Mouse (Mus musculus): ENCODE data around the gene Abraxas2. TPM values are rescaled to one million over a fixed set of nuclear protein-coding genes. Genes with fewer than 3 reads are reported as not detected.

The Abraxas2 gene
- polyA plus RNA-seq, 1 experiment from 2014 or later = 35.2 TPM

GRCm38 (mm10) chr7:132814089-132814450 is 45.0 kb upstream of the Abraxas2 start:
- 2% methylated on average over 7 of the region's 7 CpGs for WGBS (ENCODE audit: insufficient replicate concordance)
- H3K4me3 ChIP-seq (ENCODE audit: low read depth, low read length) = peak overlapping the region; percentile 68
- no peaks in the 10 kb centered on the region for H3K27me3 ChIP-seq (ENCODE audit: control insufficient read depth, insufficient read depth, low read length)
- H3K4me1 ChIP-seq (ENCODE audit: control insufficient read depth, insufficient read depth, low read length) = peaks cover 19% of the 10 kb centered on the region
- no peak for ATAC-seq (replicated peaks; ENCODE audit: insufficient number of reproducible peaks, low FRiP score, low TSS enrichment)
- peak overlapping the region; percentile 88 for H3K4me2 ChIP-seq
- no peaks in the 10 kb centered on the region for H3K36me3 ChIP-seq (ENCODE audit: control insufficient read depth, insufficient read depth, low read length)
- peak overlapping the region; percentile 91 for H3K27ac ChIP-seq (ENCODE audit: low read depth, low read length)
- no peaks in the 10 kb centered on the region for H3K9me3 ChIP-seq (replicated peaks; ENCODE audit: control insufficient read depth, low read length)
- peak overlapping the region; percentile 90 for H3K9ac ChIP-seq (ENCODE audit: low read depth, low read length)

- H3K36me3 ChIP-seq (ENCODE audit: control insufficient read depth, insufficient read depth, low read length) = no peaks in the 10 kb centered on the region
- WGBS (ENCODE audit: insufficient replicate concordance) = 80% methylated on average over 5 of the region's 5 CpGs
- H3K9me3 ChIP-seq (replicated peaks; ENCODE audit: control insufficient read depth, low read length) = no peaks in the 10 kb centered on the region
- no peak overlapping the region for H3K27ac ChIP-seq (ENCODE audit: low read depth, low read length)
- ATAC-seq (replicated peaks; ENCODE audit: insufficient number of reproducible peaks, low FRiP score, low TSS enrichment) = no peak
- H3K27me3 ChIP-seq (ENCODE audit: control insufficient read depth, insufficient read depth, low read length) = no peaks in the 10 kb centered on the region
- H3K4me3 ChIP-seq (ENCODE audit: low read depth, low read length) = no peak overlapping the region
- no peak overlapping the region for H3K4me2 ChIP-seq
- peaks cover 10% of the 10 kb centered on the region for H3K4me1 ChIP-seq (ENCODE audit: control insufficient read depth, insufficient read depth, low read length)
- H3K9ac ChIP-seq (ENCODE audit: low read depth, low read length) = no peak overlapping the region
Measured at GRCm38 (mm10) chr7:132815081-132815480, 43.9 kb upstream of the Abraxas2 start.

GRCm38 (mm10) chr7:132816528-132816927 is 42.5 kb upstream of the Abraxas2 start:
- WGBS (ENCODE audit: insufficient replicate concordance) = 86% methylated on average over 2 of the region's 2 CpGs
- no peak overlapping the region for H3K9ac ChIP-seq (ENCODE audit: low read depth, low read length)
- no peak for ATAC-seq (replicated peaks; ENCODE audit: insufficient number of reproducible peaks, low FRiP score, low TSS enrichment)
- H3K4me3 ChIP-seq (ENCODE audit: low read depth, low read length) = no peak overlapping the region
- H3K9me3 ChIP-seq (replicated peaks; ENCODE audit: control insufficient read depth, low read length) = no peaks in the 10 kb centered on the region
- H3K27me3 ChIP-seq (ENCODE audit: control insufficient read depth, insufficient read depth, low read length) = no peaks in the 10 kb centered on the region
- H3K27ac ChIP-seq (ENCODE audit: low read depth, low read length) = no peak overlapping the region
- H3K36me3 ChIP-seq (ENCODE audit: control insufficient read depth, insufficient read depth, low read length) = no peaks in the 10 kb centered on the region
- peaks cover 2% of the 10 kb centered on the region; the same call in 1 of the 2 replicates for H3K4me1 ChIP-seq (ENCODE audit: control insufficient read depth, insufficient read depth, low read length)
- H3K4me2 ChIP-seq = no peak overlapping the region

DNA sequence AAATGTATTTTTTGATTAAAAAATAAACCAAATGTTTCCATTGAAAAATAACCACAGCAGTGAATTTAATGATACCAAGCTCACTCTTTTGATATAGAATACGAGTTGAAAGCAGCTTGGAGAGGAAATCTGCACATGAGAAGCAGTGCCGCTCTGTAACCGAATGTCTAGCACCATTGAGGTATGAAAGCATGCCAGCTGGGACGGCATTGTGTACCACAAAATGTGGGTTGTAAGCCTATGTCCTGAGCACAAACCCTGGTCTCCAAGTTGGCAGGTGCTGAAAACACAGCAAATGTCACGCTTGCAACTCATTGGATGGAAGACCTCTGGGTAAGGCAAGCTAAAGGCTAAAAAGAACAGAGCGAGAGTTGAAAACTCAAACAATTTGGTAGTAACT is 42.0 kb upstream of the Abraxas2 start:
- no peak overlapping the region for H3K9ac ChIP-seq (ENCODE audit: low read depth, low read length)
- no peak overlapping the region for H3K4me3 ChIP-seq (ENCODE audit: low read depth, low read length)
- H3K4me2 ChIP-seq = no peak overlapping the region
- WGBS (ENCODE audit: insufficient replicate concordance) = 91% methylated on average over 6 of the region's 6 CpGs
- H3K27ac ChIP-seq (ENCODE audit: low read depth, low read length) = no peak overlapping the region
- H3K36me3 ChIP-seq (ENCODE audit: control insufficient read depth, insufficient read depth, low read length) = no peaks in the 10 kb centered on the region
- H3K9me3 ChIP-seq (replicated peaks; ENCODE audit: control insufficient read depth, low read length) = no peaks in the 10 kb centered on the region
- no peaks in the 10 kb centered on the region for H3K27me3 ChIP-seq (ENCODE audit: control insufficient read depth, insufficient read depth, low read length)
- H3K4me1 ChIP-seq (ENCODE audit: control insufficient read depth, insufficient read depth, low read length) = no peaks in the 10 kb centered on the region; the same call in 1 of the 2 replicates
- ATAC-seq (replicated peaks; ENCODE audit: insufficient number of reproducible peaks, low FRiP score, low TSS enrichment) = no peak

DNA sequence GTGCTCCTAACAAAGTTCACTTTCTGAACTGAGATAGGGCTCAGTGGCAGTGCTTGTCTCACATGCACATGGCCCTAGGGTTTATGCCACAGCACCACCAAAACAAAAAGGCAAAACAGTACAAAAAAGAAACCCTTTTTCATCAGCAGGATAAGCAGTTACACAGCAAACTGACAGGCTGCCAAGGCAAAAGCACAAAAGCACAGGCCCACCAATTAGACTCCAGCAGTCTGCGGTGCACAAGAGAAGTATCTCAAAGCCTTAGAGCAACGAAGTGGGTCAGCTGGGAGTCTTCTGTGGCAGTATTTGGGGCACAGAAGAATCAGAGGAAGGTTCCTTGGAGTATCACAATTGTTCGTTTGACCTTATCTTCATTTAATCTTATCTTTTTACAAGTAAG is 38.3 kb upstream of the Abraxas2 start:
- Histone ChIP-seq H3K4me2 (no peak overlapping the region), H3K9ac (ENCODE audit: low read depth, low read length) (no peak overlapping the region), H3K4me3 (ENCODE audit: low read depth, low read length) (no peak overlapping the region), H3K27ac (ENCODE audit: low read depth, low read length) (no peak overlapping the region), H3K9me3 (replicated peaks; ENCODE audit: control insufficient read depth, low read length) (no peaks in the 10 kb centered on the region), H3K27me3 (ENCODE audit: control insufficient read depth, insufficient read depth, low read length) (no peaks in the 10 kb centered on the region), H3K36me3 (ENCODE audit: control insufficient read depth, insufficient read depth, low read length) (no peaks in the 10 kb centered on the region; the same call in 1 of the 2 replicates), H3K4me1 (ENCODE audit: control insufficient read depth, insufficient read depth, low read length) (no peaks in the 10 kb centered on the region)
- ATAC-seq (replicated peaks; ENCODE audit: insufficient number of reproducible peaks, low FRiP score, low TSS enrichment) = no peak
- 75% methylated on average over 3 of the region's 3 CpGs for WGBS (ENCODE audit: insufficient replicate concordance)

DNA sequence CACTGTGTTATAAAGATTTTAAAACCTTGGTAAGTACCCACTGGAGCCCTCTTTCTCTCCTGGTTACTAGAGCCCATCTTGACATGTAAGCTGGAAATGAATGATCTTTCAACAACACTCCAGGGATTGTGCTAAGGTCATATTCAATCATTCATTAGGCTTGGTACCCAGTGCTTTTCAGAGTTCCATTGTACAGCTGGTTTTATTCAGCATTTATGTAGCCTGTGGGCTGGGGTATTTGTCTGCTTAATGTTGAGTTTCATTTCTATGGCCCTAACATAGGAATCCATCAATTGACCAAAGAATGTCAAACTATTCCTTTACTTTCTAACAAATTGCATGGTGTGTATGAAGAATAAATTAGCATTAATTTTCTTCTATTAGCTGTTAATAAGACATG is 35.2 kb upstream of the Abraxas2 start:
- Histone ChIP-seq H3K4me2 (no peak overlapping the region), H3K27ac (ENCODE audit: low read depth, low read length) (no peak overlapping the region), H3K9ac (ENCODE audit: low read depth, low read length) (no peak overlapping the region), H3K9me3 (replicated peaks; ENCODE audit: control insufficient read depth, low read length) (no peaks in the 10 kb centered on the region), H3K36me3 (ENCODE audit: control insufficient read depth, insufficient read depth, low read length) (peaks cover 4% of the 10 kb centered on the region; the same call in 1 of the 2 replicates), H3K4me3 (ENCODE audit: low read depth, low read length) (no peak overlapping the region), H3K27me3 (ENCODE audit: control insufficient read depth, insufficient read depth, low read length) (no peaks in the 10 kb centered on the region), H3K4me1 (ENCODE audit: control insufficient read depth, insufficient read depth, low read length) (no peaks in the 10 kb centered on the region)
- ATAC-seq (replicated peaks; ENCODE audit: insufficient number of reproducible peaks, low FRiP score, low TSS enrichment) = no peak

DNA sequence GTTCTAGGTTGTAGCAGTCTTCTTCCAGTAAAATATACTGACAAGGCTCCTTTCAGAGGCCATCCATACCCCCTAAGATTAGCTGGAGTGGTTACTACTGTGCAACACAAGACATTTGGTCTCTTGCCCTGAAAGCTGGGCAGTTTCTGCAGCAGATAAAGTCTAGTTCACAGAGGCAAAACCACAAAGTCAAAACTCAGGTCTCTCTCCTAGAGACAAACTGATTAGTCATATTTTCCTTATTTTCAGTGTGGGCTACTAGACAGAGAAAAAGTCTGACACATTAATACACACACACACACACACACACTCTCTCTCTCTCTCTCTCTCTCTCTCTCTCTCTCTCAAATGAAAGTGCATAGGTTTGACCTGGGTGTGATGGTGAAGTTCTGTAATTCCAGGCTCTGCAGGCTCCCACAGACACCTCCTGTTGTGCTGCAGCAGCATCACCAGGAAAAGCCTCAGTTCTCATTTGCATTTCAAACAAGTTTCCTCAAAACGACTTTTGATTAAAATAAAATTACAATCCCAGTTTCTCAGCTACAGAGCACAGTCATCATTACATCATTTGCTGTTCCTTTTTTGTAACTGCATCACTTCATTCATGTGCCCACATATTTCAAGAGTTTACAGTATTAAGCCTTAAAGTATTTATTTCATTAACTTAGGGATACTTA is 34.5 kb upstream of the Abraxas2 start:
- peaks cover 4% of the 10 kb centered on the region; the same call in 1 of the 2 replicates for H3K36me3 ChIP-seq (ENCODE audit: control insufficient read depth, insufficient read depth, low read length)
- H3K9ac ChIP-seq (ENCODE audit: low read depth, low read length) = no peak overlapping the region
- H3K27me3 ChIP-seq (ENCODE audit: control insufficient read depth, insufficient read depth, low read length) = no peaks in the 10 kb centered on the region
- ATAC-seq (replicated peaks; ENCODE audit: insufficient number of reproducible peaks, low FRiP score, low TSS enrichment) = no peak
- H3K4me3 ChIP-seq (ENCODE audit: low read depth, low read length) = no peak overlapping the region
- H3K4me2 ChIP-seq = no peak overlapping the region
- no peak overlapping the region for H3K27ac ChIP-seq (ENCODE audit: low read depth, low read length)
- H3K4me1 ChIP-seq (ENCODE audit: control insufficient read depth, insufficient read depth, low read length) = no peaks in the 10 kb centered on the region
- H3K9me3 ChIP-seq (replicated peaks; ENCODE audit: control insufficient read depth, low read length) = no peaks in the 10 kb centered on the region
- WGBS (ENCODE audit: insufficient replicate concordance) = 12% methylated on average over 1 of the region's 1 CpGs

GRCm38 (mm10) chr7:132830955-132831354 is 28.1 kb upstream of the Abraxas2 start:
- Histone ChIP-seq H3K9me3 (replicated peaks; ENCODE audit: control insufficient read depth, low read length) (no peaks in the 10 kb centered on the region), H3K36me3 (ENCODE audit: control insufficient read depth, insufficient read depth, low read length) (peaks cover 11% of the 10 kb centered on the region), H3K9ac (ENCODE audit: low read depth, low read length) (no peak overlapping the region), H3K27ac (ENCODE audit: low read depth, low read length) (no peak overlapping the region), H3K4me2 (no peak overlapping the region), H3K4me1 (ENCODE audit: control insufficient read depth, insufficient read depth, low read length) (no peaks in the 10 kb centered on the region), H3K27me3 (ENCODE audit: control insufficient read depth, insufficient read depth, low read length) (no peaks in the 10 kb centered on the region), H3K4me3 (ENCODE audit: low read depth, low read length) (no peak overlapping the region)
- no peak for ATAC-seq (replicated peaks; ENCODE audit: insufficient number of reproducible peaks, low FRiP score, low TSS enrichment)
- WGBS (ENCODE audit: insufficient replicate concordance) = 81% methylated on average over 4 of the region's 4 CpGs

DNA sequence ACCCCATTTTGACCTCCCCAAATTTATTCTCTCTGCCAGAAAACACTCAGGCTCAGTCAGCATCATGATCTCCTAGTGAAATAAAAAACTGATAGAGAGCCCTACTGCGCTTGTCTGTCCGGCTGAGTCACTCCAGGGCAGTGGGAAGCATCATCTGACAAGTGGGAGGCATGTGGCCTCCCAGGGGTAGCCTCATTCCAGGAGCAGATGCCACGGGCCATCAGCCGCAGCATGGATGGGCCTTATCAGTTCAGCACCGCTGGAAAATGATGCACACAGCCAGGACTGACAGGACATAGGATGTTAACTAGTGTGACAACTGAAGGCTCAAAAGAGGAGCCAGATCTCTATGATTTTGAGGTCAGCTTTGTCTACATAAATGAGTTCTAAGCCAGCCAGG is 17.7 kb upstream of the Abraxas2 start:
- H3K4me1 ChIP-seq (ENCODE audit: control insufficient read depth, insufficient read depth, low read length) = no peaks in the 10 kb centered on the region
- H3K9ac ChIP-seq (ENCODE audit: low read depth, low read length) = no peak overlapping the region
- H3K27ac ChIP-seq (ENCODE audit: low read depth, low read length) = no peak overlapping the region
- H3K9me3 ChIP-seq (replicated peaks; ENCODE audit: control insufficient read depth, low read length) = no peaks in the 10 kb centered on the region
- H3K27me3 ChIP-seq (ENCODE audit: control insufficient read depth, insufficient read depth, low read length) = no peaks in the 10 kb centered on the region
- H3K4me3 ChIP-seq (ENCODE audit: low read depth, low read length) = no peak overlapping the region
- H3K36me3 ChIP-seq (ENCODE audit: control insufficient read depth, insufficient read depth, low read length) = no peaks in the 10 kb centered on the region
- no peak overlapping the region for H3K4me2 ChIP-seq
- WGBS (ENCODE audit: insufficient replicate concordance) = 27% methylated on average over 5 of the region's 5 CpGs
- no peak for ATAC-seq (replicated peaks; ENCODE audit: insufficient number of reproducible peaks, low FRiP score, low TSS enrichment)

Data from heart, embryonic 11.5 days (tissue).